Mouse (Mus musculus) inflammation-experienced regulatory T-cells, adult 6 months (primary cell): ENCODE data around the gene Armc7. TPM values are rescaled to one million over a fixed set of nuclear protein-coding genes. Genes with fewer than 3 reads are reported as not detected.
"Not testable (repeated sequence)": the region's sequence is repeated elsewhere in the genome, so short reads cannot be mapped to it uniquely, and the experiment has no call there.

ENCODE experiments used
- ATAC-seq: one replicate; pipeline ENCODE4 v1.8.0; 2017
- polyA plus RNA-seq, 3 experiments: library from polyadenylated mRNA; unstranded; fragments of 100-300 nt; shearing (Covaris generic); gene quantifications; one replicate each; pipeline ENCODE4 v1.2.1; 2017

Armc7 gene
- polyA plus RNA-seq, 3 experiments from 2014 or later, result 68.2 to 95.6 (median 70.3) TPM

DNA sequence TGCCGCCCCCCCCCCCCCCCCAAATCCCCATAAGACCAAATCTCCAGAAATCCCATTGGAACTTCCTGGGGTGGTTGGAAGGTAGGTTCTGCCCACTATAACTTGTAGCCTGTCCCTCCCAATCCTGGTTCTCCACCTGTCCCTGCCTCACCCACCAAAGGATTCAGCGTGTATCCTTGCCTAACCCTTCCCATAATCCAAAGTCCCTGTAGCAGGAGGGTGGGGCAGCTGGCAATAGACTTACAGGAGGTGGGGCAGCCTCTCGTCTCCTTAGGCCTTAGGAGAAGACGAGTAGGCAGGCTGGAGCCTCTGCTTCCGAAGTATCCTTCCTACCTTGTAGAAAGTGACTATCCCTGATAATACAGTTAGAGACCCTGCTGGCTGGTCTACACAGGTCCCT, 19.3 kb upstream of the Armc7 start:
- no peak for ATAC-seq

DNA sequence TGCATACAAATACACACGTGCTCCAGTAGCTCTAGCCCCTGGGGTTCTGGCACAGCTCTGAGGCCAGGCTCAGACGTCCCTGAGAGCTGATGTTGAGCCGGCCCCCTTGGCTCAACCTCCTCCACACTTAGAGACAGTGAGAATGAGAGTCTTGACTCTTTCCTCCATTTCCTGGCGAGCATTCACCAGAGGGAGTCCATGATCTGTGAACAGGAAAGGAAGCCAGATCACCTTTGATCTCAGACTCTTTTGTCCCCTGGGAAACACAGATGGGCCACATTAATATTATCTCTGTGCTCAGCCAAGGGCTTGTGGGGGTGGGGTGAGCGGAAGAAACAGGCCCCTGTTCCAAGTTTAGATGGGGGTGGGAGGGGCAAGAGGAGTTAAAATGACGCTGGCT, 18.1 kb upstream of the Armc7 start:
- ATAC-seq, result no peak

DNA sequence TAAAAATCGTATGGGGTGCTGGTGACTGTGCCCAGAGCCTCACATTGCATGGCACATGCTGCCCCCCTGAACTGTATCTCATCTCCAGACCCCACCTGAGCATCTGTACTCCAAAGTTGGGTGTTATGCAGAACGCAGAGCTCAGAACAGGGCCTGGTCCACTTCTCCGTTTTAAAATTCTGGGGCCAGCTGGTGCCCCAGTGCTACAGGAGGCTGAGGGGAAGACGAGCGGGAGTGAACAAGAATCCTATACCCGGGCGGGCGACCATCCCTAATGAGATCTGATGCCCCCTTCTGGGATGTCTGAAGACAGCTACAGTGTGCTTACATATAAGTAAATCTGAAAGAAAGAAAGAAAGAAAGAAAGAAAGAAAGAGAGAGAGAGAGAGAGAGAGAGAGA, 14.5 kb upstream of the Armc7 start:
- no peak for ATAC-seq

DNA sequence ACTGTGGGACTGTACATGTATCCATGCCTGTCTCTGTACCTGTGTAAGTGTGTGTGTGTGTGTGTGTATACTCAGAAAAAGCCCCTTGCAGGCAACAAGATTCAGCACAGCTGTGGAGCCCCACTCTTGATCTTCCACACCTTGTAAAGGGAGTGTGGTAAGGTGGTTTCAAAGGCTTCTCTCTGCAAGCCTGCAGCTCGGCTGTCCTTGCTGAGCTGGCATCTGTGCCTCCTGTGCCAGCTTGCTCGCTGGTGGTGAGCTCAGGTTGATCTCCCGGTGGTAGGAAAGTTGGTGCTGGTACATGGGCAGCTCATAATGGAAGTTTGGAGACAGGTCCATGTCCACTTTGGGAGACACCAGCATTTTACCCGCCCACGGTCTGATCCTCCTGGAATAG, 13.6 kb upstream of the Armc7 start:
- ATAC-seq, result no peak

DNA sequence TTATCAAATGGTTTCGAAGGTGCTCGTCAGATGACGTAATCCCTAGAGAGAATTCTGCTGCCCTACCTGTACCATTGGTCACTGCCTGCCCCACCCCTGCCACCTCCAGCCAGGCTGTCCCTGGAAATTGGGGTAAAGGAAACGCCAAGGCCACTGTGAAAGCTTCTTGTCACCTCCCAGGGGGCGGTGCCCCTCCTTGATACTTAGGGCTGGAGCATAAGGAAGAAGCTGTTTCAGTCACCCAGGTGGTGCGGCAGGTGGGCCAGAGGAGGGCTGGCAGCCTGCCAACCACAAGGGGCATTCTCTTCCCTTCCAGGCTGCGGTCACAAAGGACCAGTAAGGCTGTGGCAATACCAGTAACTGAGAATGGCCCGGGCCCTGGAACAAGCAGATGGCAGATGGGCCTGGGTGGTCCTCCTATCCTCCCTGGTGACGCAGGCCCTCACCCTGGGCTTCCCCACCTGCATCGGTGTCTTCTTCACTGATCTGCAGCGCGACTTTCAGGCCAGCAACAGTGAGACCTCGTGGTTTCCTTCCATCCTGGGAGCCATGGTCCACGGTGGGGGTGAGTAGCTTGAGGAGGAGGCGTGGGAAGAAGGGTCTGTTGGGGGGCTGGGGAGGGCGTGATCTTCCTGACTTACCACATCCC, 13.1 kb upstream of the Armc7 start, which contains the start of gene Slc16a5:
Slc16a5 (plus strand) TSS at position 232 of the 649 bp plus-strand sequence.
- ATAC-seq, result peak; percentile 23

DNA sequence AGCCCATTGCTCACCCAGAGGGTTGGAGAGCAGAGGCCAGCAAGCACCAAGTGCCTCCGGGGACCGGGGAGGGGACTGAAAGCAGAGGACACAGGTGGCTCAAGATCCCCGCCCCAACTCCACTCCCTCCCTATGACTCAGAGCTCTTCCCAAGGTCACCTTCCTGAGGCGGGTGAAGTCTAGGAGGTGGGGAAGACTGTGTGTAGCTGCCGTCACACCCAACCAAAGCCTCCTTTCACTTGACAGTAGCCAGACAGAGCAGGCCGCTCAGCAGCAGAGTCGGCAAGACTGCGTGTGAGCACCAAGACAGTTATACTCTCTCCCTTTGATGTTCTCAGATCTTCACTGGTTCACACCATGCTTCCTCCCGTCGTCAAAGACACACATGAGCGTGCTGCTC, 12.1 kb upstream of the Armc7 start:
- ATAC-seq, result peak; percentile 77

DNA sequence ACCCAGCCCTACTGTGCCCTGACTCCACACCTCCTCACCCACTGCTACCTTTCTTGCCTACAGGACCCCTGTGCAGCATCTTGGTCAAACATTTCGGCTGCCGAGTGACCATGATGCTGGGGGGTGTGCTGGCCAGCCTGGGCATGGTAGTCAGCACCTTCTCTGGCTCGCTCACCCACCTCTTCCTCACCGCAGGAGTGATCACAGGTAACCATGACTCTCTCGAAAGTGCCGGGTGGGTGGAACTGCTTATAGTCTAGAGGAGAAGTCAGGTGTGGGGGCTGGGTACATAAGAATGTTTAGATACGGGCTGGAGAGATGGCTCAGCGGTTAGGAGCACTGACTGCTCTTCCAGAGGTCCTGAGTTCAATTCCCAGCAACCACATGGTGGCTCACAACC, 10.6 kb upstream of the Armc7 start:
- no peak for ATAC-seq

DNA sequence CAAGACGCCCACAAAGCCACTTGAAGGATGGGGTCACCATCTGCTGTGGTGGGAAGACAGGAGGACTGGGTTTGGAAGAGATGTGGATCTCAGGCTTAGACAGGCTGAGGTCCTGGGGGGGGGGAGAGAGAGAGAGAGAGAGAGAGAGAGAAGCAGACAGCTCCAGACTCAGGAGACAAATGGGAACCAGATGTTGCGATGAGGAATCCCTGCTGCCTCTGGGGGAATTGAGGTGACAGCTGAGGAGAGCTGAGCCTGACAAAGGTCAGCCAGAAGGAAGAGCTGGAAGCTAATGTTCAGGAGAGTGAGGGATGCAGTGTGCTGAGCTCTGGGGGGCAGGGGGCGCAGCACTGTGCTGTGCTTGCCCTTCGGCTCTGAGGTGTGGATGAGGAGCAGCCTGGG, 8.2 kb upstream of the Armc7 start:
- no peak for ATAC-seq

DNA sequence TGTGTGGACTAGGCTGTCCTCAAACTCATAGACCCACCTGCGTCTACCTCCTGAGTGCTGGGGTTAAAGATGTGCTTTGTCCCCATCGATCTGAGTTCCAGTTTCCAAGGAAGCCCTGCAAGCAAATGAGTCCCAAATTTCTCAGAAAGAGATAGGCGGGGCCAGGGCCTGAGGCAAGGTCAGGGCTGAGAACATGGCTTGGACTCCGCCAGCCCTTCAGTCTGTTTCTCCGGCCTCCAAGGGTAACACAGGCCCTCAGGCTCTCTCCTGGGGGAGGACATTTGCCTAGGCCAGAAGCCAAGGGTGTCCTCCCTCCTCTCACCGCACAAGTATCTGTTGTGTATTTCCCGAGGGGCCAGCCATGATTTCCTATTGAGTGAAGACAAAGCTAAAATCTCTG, 3.3 kb upstream of the Armc7 start:
- ATAC-seq, result no peak

DNA sequence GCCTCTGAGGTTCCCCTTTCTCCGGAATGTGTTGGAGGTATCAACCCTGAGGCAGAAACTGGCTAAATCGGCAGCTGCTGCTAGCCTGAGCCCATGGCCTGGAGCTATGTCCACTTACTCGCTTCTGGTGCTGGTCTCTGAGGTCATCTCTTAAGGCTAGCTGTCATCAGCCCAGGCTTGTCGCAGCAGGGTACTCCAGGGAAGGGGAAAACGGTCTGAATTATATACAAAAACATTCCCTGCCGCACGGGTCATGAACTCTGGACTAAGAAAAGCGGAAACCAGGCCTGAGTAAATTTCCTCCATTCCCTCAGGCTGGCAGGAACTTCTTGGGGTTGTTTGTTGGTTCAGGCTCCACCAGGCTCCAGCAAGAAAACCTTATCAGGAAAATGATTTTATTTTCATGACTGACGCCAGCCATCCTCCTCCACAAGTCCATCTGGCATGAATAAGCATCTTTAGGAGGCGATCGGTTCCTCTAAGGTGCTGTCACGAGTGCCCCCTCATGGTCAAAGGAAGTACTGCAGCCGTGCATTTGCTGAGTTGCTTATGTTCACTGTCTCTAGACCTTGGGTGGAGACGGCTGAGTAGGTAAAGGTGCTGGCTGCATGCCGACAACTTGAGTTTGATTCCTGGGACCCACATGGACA, 1.7 kb upstream of the Armc7 start:
- ATAC-seq, result peak; percentile 21

DNA sequence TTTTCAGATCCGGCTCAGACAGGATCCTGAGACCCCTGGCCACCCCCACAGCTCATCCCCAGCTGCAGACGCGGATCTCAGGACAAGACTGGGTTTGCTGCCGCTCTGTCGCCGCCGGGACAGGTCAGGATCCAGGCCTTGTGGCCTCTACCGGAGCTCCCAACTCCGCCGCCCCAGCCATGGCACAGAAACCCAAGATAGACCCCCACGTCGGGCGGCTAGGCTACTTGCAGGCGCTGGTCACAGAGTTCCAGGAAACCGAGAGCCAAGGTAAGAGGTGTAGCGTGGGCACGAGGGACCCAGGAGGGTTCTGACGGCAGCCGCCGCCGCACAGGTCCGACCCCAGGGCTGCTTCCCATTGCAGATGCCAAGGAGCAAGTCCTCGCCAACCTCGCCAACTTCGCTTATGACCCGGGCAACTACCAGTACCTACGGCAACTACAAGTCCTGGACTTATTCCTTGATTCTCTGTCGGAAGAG, 331 bp downstream of the Armc7 start:
- ATAC-seq, result no peak

DNA sequence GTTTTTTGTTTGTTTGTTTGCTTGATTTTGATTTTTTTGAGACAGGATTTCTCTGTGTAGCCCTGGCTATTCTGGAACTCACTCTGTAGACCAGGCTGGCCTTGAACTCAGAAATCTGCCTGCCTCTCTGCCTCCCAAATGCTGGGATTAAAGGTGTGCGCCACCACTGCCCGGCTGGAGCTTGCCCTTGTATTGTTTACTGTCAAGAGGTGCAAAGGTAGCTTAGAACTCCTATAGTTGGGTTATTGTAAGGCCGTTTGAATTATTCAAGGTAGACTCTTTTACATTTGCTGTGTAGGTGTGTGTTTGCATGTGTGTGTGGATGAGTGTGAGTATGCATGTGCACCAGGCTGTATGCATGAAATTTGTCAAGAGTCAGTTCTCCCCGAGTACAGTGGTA, 1.2 kb downstream of the Armc7 start:
- ATAC-seq, result not testable (repeated sequence)

DNA sequence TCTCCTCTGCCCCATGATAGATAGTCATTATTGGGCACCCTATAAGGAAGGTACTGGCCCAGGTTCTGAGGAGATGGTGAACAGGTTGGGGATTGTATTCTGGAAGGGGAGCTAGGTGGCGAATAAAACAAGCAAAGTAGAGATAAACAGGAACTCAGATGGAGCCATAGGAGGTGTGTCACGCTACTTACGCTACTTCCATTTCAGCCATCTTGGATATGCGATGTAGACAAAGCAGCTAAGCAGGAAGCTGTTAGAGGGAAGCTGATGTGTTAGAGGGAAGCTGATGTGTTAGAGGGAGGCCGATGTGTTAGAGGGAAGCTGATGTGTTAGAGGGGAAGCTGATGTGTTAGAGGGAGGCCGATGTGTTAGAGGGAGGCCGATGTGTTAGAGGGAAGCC, 1.9 kb downstream of the Armc7 start:
- peak; percentile 29 for ATAC-seq

DNA sequence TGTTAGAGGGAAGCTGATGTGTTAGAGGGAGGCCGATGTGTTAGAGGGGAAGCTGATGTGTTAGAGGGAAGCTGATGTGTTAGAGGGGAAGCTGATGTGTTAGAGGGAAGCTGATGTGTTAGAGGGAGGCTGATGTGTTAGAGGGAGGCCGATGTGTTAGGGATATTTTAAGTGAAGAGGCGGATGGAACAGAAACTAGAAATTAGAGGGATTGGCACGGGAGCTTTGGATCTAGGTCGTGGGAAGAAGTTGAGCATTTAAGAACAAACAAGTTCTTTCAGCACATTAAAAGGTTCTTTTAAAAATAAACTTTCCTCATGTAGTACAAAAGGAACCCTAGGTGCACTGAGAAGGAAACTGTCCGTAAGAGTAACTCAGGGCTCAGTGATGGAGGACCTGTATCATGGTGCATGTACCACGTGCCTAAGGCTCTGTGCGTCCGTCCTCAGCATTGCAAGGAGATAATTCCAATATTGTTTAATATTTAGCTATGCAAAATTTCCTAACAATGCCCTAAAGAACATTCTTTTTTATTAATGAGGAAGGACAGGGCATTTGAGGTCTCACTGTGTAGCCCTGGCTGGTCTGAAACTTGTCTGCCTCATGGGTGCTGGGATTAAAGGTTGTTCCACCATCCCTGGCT, 3.0 kb downstream of the Armc7 start:
- no peak for ATAC-seq

DNA sequence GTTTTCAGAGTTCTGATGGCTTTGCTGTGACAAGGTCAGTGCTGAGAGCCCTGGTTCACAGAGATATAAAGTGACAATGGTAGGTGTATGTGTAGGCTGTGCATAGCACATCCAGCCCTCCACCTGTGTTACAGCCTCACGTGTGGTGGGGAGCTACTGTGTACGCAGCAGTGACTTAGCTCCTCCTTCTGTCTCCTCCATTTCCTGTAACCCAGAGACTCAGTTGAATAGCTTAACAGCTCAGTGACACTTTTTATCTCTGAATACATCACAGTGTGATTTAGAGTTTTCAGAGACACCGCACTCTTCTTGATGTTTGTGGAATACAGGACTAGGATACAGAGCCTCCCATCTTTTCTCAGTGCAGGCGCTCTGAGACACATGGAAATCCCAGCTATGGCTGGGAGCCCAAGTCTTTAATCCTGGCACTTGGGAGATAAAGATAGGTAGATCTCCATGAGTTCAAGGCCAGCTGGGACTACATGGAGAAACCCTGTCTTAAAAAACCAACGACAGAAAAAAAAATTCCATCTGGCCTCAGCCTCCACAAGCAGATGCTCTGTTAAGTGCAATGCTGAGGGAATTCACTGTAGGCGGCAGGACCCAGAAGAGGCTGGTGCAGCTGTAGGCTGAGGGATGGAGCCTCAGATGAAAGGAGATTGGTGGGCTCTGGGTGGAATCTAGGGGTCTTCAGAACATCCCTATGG, 6.2 kb downstream of the Armc7 start:
- ATAC-seq, result peak; percentile 95

DNA sequence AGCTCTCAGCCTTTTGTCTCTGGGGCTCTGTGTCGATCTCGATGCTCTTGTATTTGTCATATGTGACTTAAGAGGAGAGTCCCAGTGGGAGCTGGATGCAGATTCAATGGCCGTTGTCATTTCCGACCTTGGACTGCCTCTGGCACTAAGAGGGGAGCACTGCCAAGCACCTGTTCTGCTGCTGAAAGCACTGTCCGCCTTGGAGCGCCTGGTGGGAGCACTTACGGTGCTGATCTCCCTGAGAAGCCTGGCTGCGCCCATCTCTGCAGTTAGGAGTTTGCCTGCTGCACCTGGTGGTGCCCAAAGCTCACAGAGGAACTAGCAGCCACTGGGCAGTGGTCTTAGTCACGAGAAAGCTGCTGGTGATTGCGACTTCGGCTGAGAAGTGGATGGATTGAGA, 7.8 kb downstream of the Armc7 start:
- ATAC-seq, result no peak

DNA sequence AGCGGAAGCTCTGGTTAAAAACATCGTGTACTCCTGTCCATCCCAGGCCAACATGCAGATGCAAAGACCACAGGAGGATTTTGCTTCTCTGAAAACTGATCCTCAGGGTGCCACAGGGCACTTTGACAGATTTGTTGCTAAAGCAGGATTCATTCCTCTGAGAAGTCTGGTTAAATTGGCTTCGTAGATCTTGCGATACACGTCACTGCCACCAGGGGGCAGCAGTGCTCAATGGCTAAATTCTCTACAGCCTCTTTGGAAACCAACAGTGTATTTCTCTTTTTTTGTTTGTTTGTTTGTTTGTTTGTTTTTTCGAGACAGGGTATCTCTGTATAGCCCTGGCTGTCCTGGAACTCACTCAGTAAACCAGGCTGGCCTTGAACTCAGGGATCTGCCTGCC, 8.3 kb downstream of the Armc7 start:
- peak; percentile 36 for ATAC-seq

DNA sequence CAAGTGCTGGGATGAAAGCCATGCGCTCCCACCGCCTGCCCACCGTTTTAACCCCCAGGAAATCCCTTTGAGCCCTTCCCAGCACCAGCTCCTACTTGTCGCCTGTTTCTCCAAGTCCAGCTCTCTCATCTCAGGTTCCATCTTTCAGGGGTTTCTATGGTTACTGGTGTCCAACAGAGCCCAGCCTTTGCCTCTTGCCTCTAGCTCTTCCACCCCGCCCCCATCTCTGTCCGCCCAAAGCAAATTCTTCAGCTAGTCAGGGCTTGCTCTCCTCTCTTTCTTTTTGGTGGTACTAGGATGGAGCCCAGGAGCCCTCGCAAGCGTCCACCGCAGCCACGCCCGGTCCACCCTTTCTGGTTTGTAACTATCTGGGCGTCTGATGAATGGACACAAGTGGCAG, 9.7 kb downstream of the Armc7 start:
- no peak for ATAC-seq

DNA sequence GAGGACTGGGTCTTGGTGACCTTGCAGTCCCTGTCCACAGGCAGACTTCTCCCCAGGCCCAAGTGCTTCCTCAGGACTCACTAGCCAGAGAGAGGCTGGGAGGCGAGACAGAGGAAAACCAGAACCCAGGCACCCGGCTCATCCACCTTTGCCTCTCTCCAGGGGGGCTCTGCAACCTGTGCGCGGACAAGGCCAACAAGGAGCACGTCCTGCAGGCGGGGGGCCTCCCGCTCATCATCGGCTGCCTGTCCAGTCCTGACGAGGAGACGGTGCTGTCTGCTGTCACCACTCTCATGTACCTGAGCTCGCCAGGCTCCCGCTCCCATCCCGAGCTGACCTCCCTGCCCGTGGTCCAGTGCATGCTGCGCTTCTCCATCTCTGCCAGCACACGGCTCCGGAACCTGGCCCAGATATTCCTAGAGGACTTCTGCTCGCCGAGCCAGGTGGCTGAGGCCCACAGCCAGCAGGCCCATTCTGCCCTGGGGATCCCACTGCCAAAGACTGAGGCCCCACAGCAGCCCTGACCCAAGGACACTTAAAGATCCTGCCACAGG, 13.2 kb downstream of the Armc7 start:
- no peak for ATAC-seq

DNA sequence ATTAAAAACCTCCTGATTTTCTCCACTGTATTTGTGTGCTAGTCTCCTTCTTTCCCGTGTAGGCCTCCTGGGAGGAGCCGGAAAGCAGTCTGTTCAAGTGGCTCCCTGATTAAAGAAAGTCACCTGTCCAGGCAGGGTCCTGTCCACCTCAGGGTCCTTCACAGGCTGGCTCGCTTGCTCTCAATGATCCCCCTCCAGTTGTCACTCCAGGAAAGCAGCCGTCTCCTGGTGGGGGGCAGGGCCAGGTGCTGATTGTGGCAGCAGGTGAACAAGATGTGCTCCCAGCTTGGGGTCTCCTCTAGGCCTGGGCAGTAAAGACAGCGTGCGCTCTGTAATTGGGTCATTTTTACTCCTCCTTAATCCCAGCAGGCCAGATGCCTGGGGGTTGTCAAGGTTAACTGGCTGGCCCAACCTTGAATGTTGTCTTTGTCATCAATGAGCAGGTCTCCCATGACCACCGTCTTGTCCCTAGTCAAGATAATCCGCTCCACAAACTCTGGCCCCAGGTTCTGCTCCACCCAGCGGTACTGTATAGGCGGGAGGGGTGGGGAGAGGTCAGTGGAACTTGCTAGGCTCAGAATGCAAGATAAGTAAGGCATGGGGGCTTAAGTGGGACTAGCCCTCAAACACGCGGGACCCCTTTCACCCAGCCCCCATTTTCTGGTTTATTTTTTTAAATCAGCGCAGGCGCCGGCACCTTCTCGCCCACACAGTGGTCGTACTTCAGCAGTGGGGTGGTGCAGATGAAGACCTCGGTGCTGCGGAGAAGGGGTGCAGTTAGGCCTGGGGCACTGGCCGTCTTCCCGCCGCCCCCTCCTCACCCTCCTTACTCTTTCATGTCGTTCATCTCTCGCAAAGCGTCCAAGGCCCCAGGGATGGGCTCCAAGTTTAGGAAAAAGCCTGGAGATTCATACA, 15.2 kb downstream of the Armc7 start:
- ATAC-seq, result no peak

DNA sequence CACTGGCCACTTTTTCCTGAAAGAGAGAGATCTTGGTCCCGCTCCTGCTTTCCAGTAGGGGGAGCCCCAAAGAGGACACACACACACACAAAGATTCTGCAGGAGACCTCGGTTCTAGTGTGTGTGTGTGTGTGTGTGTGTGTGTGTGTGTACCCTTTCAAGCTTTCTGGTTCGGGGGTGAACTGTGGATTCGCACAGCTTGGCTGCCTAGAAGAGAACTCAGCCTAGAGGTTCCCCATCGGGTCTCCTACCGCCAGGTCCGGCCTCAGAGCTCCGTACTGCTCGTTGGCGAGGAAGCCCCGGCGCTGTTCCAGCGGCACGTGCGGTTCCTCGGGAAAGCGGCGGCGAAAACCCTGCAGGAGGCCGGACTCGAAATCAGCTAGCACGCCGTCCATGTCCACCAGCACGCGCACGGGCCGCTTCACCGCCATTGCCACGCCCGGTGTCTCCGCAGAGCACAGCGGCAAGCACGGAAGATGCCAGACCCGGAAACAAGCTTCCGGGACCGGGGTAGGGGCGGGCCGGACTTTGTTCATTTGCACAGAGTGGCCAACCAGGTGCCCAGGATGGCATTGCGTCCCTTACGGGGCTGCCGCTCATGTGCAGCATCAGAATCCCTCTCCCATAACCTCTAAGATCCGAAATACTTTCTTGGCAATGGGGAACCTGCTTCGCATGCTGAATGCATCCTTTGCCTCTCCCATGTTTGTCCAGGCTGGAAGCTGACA, 16.1 kb downstream of the Armc7 start, which contains the start of gene Nt5c:
Nt5c (minus strand) TSS at position 507 of the 728 bp plus-strand sequence.
- peak; percentile 98 for ATAC-seq
